Mouse (Mus musculus) embryonic facial prominence, embryonic 14.5 days (tissue): ENCODE results near the gene S1pr5. TPM values are rescaled to one million over a fixed set of nuclear protein-coding genes. Genes with fewer than 3 reads are reported as not detected.
A peak's percentile ranks its signal among the peaks of the same experiment; 100 is the strongest.

Experiments used
- ATAC-seq: fragments of 200-750 bp; cut with Nextera tagmentation; 2 replicates; pipeline ENCODE4 v1.8.0; 2017; ENCODE audit warnings: low read depth, moderate number of reproducible peaks, moderate TSS enrichment
- DNase-seq: peaks from one replicate; pipeline ENCODE4 v3.0.0-alpha.2; 2015; ENCODE audit warnings: low spot score
- H3K27ac ChIP-seq: fragments of 300-500 bp; sonication (generic); replicated peaks from 2 replicates; pipeline ENCODE4 v1.5.1; 2014; ENCODE audit warnings: low read depth, mild to moderate bottlenecking, low read length, moderate library complexity
- H3K27me3 ChIP-seq: fragments of 300-500 bp; sonication (generic); replicated peaks from 2 replicates; pipeline ENCODE4 v1.6.1; 2014; ENCODE audit warnings: low read length; ENCODE audit not compliant: control insufficient read depth, insufficient read depth
- H3K36me3 ChIP-seq: fragments of 300-500 bp; sonication (generic); 2 replicates; pipeline ENCODE4 v1.6.1; 2014; ENCODE audit warnings: low read length, mixed read lengths; ENCODE audit not compliant: control insufficient read depth, insufficient read depth
- H3K4me1 ChIP-seq: fragments of 300-500 bp; sonication (generic); 2 replicates; pipeline ENCODE4 v1.6.1; 2014; ENCODE audit warnings: antibody characterized with exemption, low read length; ENCODE audit not compliant: control insufficient read depth, insufficient read depth
- H3K4me2 ChIP-seq: fragments of 300-500 bp; sonication (generic); 2 replicates; pipeline ENCODE4 v1.6.1; 2014; ENCODE audit warnings: low read depth, mild to moderate bottlenecking, low read length, moderate library complexity, mixed read lengths
- H3K4me3 ChIP-seq: fragments of 300-500 bp; sonication (generic); 2 replicates; pipeline ENCODE4 v1.5.1; 2014; ENCODE audit warnings: low read depth, mild to moderate bottlenecking, low read length
- H3K9ac ChIP-seq: fragments of 300-500 bp; sonication (generic); 2 replicates; pipeline ENCODE4 v1.6.1; 2014; ENCODE audit warnings: low read depth, mild to moderate bottlenecking, low read length, moderate library complexity, mixed read lengths
- H3K9me3 ChIP-seq: fragments of 300-500 bp; sonication (generic); 2 replicates; pipeline ENCODE4 v1.6.1; 2016; ENCODE audit warnings: low read length; ENCODE audit not compliant: control insufficient read depth
- WGBS: fragments of 180-500 bp; shearing (Covaris S2); extraction: QIAGEN DNeasy Blood & Tissue Kit; methylation state at CpG from one replicate; pipeline ENCODE4 v1.1.7; 2014; 5-methylcytosine and 5-hydroxymethylcytosine counted together
- polyA plus RNA-seq: library from polyadenylated mRNA; unstranded; fragments of >200 nt; fragmentation: Nextera tagmentation; extraction: Ambion mirVana; gene quantifications from 2 replicates; pipeline ENCODE4 v1.2.1, GENCODE M21; 2014

The S1pr5 gene
- polyA plus RNA-seq, 1 experiment from 2014 or later: 0.96 TPM

- 33% methylated on average over 7 of the region's 7 CpGs for WGBS
- Histone ChIP-seq H3K4me2 (no peak overlapping the region), H3K36me3 (no peaks in the 10 kb centered on the region), H3K4me1 (no peaks in the 10 kb centered on the region), H3K9me3 (no peaks in the 10 kb centered on the region), H3K9ac (no peak overlapping the region), H3K27me3 (no peaks in the 10 kb centered on the region), H3K27ac (no peak overlapping the region), H3K4me3 (no peak overlapping the region)
- DNase-seq (no peak), ATAC-seq (0 out of 2 replicates have a peak, but pooled peaks have one; percentile 20)
These were observed 34.5 kb downstream of the S1pr5 start for GRCm38 (mm10) chr9:21213617-21214190.

GRCm38 (mm10) chr9:21211624-21212023 lies 36.6 kb downstream of the S1pr5 start:
- H3K4me3 ChIP-seq: no peak overlapping the region
- H3K9ac ChIP-seq: no peak overlapping the region
- WGBS: 77% methylated on average over 7 of the region's 7 CpGs
- no peaks in the 10 kb centered on the region for H3K27me3 ChIP-seq
- no peaks in the 10 kb centered on the region for H3K4me1 ChIP-seq
- no peak for DNase-seq
- no peak for ATAC-seq
- H3K27ac ChIP-seq: no peak overlapping the region
- H3K36me3 ChIP-seq: no peaks in the 10 kb centered on the region
- no peaks in the 10 kb centered on the region for H3K9me3 ChIP-seq
- no peak overlapping the region for H3K4me2 ChIP-seq

- 64% methylated on average over 6 of the region's 6 CpGs for WGBS
- H3K36me3 ChIP-seq: no peaks in the 10 kb centered on the region
- ATAC-seq (no peak), DNase-seq (no peak)
- H3K9me3 ChIP-seq: no peaks in the 10 kb centered on the region
- H3K4me3 ChIP-seq: no peak overlapping the region
- no peaks in the 10 kb centered on the region for H3K4me1 ChIP-seq
- no peak overlapping the region for H3K27ac ChIP-seq
- H3K9ac ChIP-seq: no peak overlapping the region
- no peaks in the 10 kb centered on the region for H3K27me3 ChIP-seq
- no peak overlapping the region for H3K4me2 ChIP-seq
These were observed 37.4 kb downstream of the S1pr5 start for GRCm38 (mm10) chr9:21210821-21211220.

DNA sequence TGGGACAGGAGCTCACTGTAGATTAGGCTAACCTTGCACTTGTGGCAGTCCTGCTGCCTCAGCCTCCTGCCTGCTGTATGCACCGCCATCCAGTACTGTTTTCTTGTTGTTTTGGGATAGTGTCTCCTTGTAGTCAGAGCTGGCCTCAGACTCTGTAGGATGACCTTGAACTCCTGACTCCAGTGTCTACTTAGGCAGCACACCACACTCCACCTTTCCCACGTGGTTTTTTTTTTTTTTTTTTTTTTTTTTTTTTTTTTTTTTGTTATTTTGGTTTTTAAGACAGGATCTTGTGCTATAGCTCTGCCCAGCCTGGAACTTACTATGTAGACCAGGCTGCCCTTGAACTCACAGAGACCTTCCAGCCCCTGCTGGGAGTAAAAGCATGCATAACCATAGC lies 39.6 kb downstream of the S1pr5 start:
- Histone ChIP-seq H3K9ac (no peak overlapping the region; the same call in 1 of the 2 replicates), H3K4me1 (peaks cover 6% of the 10 kb centered on the region), H3K9me3 (no peaks in the 10 kb centered on the region), H3K27ac (no peak overlapping the region), H3K36me3 (no peaks in the 10 kb centered on the region), H3K4me3 (no peak overlapping the region), H3K4me2 (no peak overlapping the region), H3K27me3 (no peaks in the 10 kb centered on the region)
- ATAC-seq (no peak), DNase-seq (no peak)
- WGBS: 60% methylated on average over 2 of the region's 2 CpGs

DNA sequence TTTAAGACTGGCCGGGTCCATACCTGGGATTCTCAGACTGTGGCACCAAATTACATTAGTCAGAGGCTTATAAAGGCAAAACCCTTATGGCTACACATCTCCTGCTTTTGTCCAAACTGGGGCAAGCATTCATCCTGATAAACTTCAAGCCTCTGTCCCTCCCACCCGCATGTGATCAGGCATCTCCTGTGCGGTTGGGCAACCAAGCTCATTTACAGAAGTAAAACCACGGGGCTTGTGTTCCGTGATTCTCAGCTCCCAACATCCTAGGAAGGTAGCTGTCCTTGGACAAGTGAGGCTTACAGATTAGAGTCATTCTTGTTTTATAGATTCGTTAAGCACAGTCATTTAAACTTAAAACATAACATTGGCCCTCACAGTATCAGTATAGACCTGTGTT lies 41.4 kb downstream of the S1pr5 start:
- Histone ChIP-seq H3K36me3 (no peaks in the 10 kb centered on the region), H3K27me3 (no peaks in the 10 kb centered on the region), H3K9me3 (no peaks in the 10 kb centered on the region), H3K9ac (no peak overlapping the region), H3K4me2 (no peak overlapping the region), H3K27ac (no peak overlapping the region), H3K4me3 (no peak overlapping the region), H3K4me1 (peaks cover 6% of the 10 kb centered on the region)
- 84% methylated on average over 6 of the region's 6 CpGs for WGBS
- DNase-seq (no peak), ATAC-seq (no peak)

GRCm38 (mm10) chr9:21204528-21205272 lies 43.5 kb downstream of the S1pr5 start:
- ATAC-seq (peak; percentile 58), DNase-seq (no peak)
- 3% methylated on average over 21 of the region's 23 CpGs for WGBS
- no peaks in the 10 kb centered on the region for H3K36me3 ChIP-seq
- peak overlapping the region; percentile 56 for H3K9ac ChIP-seq
- H3K27ac ChIP-seq: no peak overlapping the region
- H3K4me1 ChIP-seq: peaks cover 6% of the 10 kb centered on the region
- H3K4me2 ChIP-seq: peak overlapping the region; percentile 66
- H3K27me3 ChIP-seq: no peaks in the 10 kb centered on the region
- peak overlapping the region; percentile 43 for H3K4me3 ChIP-seq
- no peaks in the 10 kb centered on the region for H3K9me3 ChIP-seq

GRCm38 (mm10) chr9:21204156-21204527 lies 44.1 kb downstream of the S1pr5 start:
- H3K4me2 ChIP-seq: peak overlapping the region; percentile 66; the same call in 1 of the 2 replicates
- H3K36me3 ChIP-seq: no peaks in the 10 kb centered on the region
- no peak for DNase-seq
- H3K4me1 ChIP-seq: peaks cover 6% of the 10 kb centered on the region
- no peak for ATAC-seq
- no peaks in the 10 kb centered on the region for H3K27me3 ChIP-seq
- WGBS: 20% methylated on average over 8 of the region's 8 CpGs
- H3K27ac ChIP-seq: no peak overlapping the region
- H3K9me3 ChIP-seq: no peaks in the 10 kb centered on the region
- H3K4me3 ChIP-seq: no peak overlapping the region
- H3K9ac ChIP-seq: no peak overlapping the region

GRCm38 (mm10) chr9:21198960-21199359 lies 49.3 kb downstream of the S1pr5 start:
- WGBS: 75% methylated on average over 3 of the region's 3 CpGs
- 0 out of 2 replicates have a peak, but pooled peaks cover 3% of the 10 kb centered on the region for H3K4me1 ChIP-seq
- no peak overlapping the region for H3K27ac ChIP-seq
- no peak for ATAC-seq
- H3K4me3 ChIP-seq: no peak overlapping the region
- no peaks in the 10 kb centered on the region for H3K9me3 ChIP-seq
- H3K4me2 ChIP-seq: no peak overlapping the region
- H3K36me3 ChIP-seq: no peaks in the 10 kb centered on the region
- no peak overlapping the region for H3K9ac ChIP-seq
- no peak for DNase-seq
- no peaks in the 10 kb centered on the region for H3K27me3 ChIP-seq

DNA sequence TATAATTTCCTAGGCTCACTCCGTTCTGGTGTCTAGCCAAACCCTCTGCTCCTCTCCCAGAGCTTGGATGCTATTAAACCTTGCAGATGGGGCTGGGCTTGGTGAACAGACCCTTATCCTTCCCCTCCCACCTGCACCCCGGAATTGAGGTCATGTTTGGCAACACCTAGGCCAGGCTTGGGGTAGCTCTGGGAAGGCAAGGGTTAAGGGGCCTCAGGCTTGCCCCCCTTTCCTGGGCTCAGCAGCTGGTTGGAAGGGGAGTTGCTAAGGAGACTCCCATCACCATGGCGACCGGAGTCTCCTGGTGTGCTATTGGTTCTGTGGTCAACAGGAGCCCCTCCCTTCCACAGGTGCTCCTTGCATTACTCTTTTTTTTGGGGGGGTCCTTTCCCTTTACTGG lies 50.3 kb downstream of the S1pr5 start:
- Histone ChIP-seq H3K9ac (no peak overlapping the region), H3K9me3 (no peaks in the 10 kb centered on the region), H3K4me3 (no peak overlapping the region), H3K27ac (no peak overlapping the region), H3K36me3 (no peaks in the 10 kb centered on the region), H3K4me1 (0 out of 2 replicates have a peak, but pooled peaks cover 3% of the 10 kb centered on the region), H3K27me3 (no peaks in the 10 kb centered on the region), H3K4me2 (peak overlapping the region; percentile 55)
- DNase-seq: peak; percentile 60
- peak; percentile 77 for ATAC-seq
- 18% methylated on average over 4 of the region's 4 CpGs for WGBS
